Mouse (Mus musculus): ENCODE results near the gene Dnajb2.

DNA sequence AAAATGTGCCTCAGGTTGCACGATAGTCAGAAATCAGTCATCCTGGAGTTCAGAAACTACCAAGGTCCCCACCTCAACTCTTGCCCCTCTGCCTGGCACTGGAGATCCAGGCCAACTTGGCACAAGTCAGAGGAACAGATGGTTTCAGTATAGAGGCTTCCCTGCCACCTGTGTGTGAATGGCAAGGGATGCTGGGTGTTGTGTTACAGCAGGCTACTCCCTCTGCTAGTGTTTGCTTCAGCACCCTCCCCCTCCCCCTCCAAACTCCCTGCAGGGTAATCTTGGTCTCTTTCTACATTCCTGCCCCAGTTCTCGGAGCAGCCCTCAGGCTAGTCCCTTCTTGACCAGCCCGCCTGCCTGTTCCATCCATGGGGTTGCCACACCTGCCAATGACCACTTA is 14.3 kb downstream of the Dnajb2 start:
- no peak for TF ChIP-seq CTCF (IDR thresholded peaks at IDR 0.05; ENCODE audit: low read depth, low read length)
- TF ChIP-seq POLR2A (IDR thresholded peaks at IDR 0.05; ENCODE audit: insufficient read depth, low read length), result no peak
